Mouse (Mus musculus) kidney, adult 2 months (tissue): ENCODE data around the gene Ap2a1. TPM values are rescaled to one million over a fixed set of nuclear protein-coding genes. Genes with fewer than 3 reads are reported as not detected.

Source experiments
- DNase-seq: peaks from one replicate; pipeline ENCODE4 v3.0.0; 2021
- H3K27ac ChIP-seq: fragments of 200-500 bp; 2 replicates; pipeline ENCODE4 v1.5.1; 2012; ENCODE audit warnings: low read depth, low read length, control low read depth, inconsistent platforms; ENCODE audit not compliant: insufficient read depth
- H3K27me3 ChIP-seq: fragments of 200-500 bp; replicated peaks from 2 replicates; pipeline ENCODE4 v1.6.1; 2012; ENCODE audit warnings: mild to moderate bottlenecking, moderate library complexity, low read length, inconsistent platforms; ENCODE audit not compliant: control insufficient read depth, insufficient read depth
- H3K36me3 ChIP-seq: fragments of 200-500 bp; 2 replicates; pipeline ENCODE4 v1.6.1; 2012; ENCODE audit warnings: mild to moderate bottlenecking, moderate library complexity, low read length, inconsistent platforms; ENCODE audit not compliant: control insufficient read depth, insufficient read depth
- H3K4me1 ChIP-seq: fragments of 200-500 bp; 2 replicates; pipeline ENCODE4 v1.6.1; 2011; ENCODE audit warnings: low read length; ENCODE audit not compliant: control insufficient read depth, insufficient read depth
- H3K4me3 ChIP-seq: fragments of 200-500 bp; 2 replicates; pipeline ENCODE4 v1.5.1; 2011; ENCODE audit warnings: mild to moderate bottlenecking, low read depth, low read length, control low read depth; ENCODE audit not compliant: insufficient read depth
- CTCF ChIP-seq: fragments of 200-500 bp; conservative IDR thresholded peaks from 2 replicates; pipeline ENCODE4 v1.5.1; 2011; ENCODE audit warnings: low read depth, mild to moderate bottlenecking, control low read depth, low read length, moderate library complexity, mixed read lengths; ENCODE audit not compliant: insufficient read depth, insufficient read length
- POLR2A ChIP-seq: fragments of 200-500 bp; IDR thresholded peaks from one replicate; pipeline ENCODE4 v1.6.1; 2011; ENCODE audit warnings: low read depth, low read length, control low read depth
- WGBS: fragments of 180-500 bp; shearing (Covaris S2); methylation state at CpG from one replicate; pipeline ENCODE4 v1.1.7; 2018; 5-methylcytosine and 5-hydroxymethylcytosine counted together
- polyA plus RNA-seq: library from polyadenylated mRNA; depleted of rRNA; stranded (reverse); fragments of >200 nt; gene quantifications from 2 replicates; pipeline ENCODE4 v1.2.3, GENCODE M21; 2012

The Ap2a1 gene
- polyA plus RNA-seq, 1 experiment = 58.0 TPM

DNA sequence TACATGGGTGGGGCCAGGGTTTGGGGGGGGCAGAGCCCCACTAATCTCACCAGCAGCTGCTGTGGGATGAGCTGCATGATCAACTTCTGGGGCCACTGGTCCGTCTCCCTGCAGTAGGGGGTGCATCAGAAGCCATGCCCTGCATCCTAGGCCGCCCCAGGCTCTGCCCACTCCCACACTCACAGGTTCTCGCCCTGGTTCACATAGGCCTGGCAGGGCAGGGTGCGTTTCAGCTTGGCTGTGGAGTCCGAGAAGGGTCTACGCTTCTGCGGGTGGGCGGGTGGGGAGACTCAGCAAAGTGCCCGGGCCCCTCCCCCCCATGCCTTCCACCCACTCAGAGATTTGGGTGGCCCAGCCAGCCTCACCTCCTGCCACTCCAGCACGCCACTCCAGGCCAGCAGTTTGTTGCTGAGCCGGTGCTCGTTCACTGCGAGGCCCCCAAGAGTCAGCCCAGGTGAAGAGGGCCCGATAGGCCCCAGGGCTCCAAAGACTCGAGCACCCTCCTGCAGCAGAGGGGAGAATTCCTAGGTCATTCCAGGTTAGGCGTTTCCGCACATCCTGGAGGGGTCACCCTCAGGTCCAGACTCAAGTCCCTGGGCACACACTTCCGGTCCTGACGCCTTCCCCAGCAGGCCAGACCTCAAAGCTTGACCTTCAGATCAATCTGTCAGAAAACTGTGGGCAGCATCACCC lies 62.1 kb downstream of the Ap2a1 start:
- WGBS = 50% methylated on average over 19 of the region's 19 CpGs
- no peak for TF ChIP-seq POLR2A
- TF ChIP-seq CTCF = no peak
- H3K4me3 ChIP-seq = no peak overlapping the region
- H3K27me3 ChIP-seq = no peaks in the 10 kb centered on the region
- no peaks in the 10 kb centered on the region for H3K36me3 ChIP-seq
- peak overlapping the region; percentile 42; the same call in 1 of the 2 replicates for H3K27ac ChIP-seq
- no peak for DNase-seq
- H3K4me1 ChIP-seq = peaks cover 21% of the 10 kb centered on the region

DNA sequence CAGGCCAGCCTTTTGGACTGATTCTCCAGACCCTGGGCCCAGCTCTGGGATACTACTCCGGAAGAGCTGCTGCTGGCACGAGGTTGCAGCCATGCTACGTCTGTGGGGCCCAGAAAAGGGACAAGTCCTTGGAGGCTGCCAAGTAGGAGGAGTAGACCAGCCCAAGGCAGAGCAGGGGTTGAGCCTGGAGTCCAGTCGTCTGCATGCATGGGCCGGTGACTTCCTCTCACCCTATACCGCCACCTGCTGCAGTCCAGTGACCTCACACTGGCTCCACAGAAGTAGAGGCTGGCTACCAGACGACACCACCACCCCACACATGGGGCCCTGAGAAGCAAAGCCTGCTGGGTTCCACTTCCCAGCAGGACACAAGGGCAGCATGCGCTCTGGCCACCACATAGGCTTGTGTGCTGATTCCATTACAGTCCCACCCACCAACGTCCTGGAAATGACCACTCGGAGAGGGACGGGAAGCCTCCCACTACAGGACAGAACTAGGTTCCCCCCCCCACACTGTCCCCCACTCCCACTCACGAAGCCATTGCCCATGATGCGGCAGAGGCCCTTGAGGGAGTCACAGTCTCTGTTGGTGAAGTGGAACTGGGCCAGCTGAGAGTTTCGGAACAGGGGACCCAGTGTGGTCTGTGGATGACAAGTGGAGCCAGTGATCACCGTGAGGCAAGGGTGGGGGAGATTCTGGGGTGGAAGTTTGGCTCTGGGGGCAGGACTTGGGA lies 62.9 kb downstream of the Ap2a1 start:
- no peak for TF ChIP-seq POLR2A
- no peak; the same call in 1 of the 2 replicates for TF ChIP-seq CTCF
- Histone ChIP-seq H3K4me1 (peaks cover 21% of the 10 kb centered on the region), H3K27ac (peak overlapping the region; percentile 12; the same call in 1 of the 2 replicates), H3K27me3 (no peaks in the 10 kb centered on the region), H3K4me3 (no peak overlapping the region), H3K36me3 (no peaks in the 10 kb centered on the region)
- DNase-seq = peak; percentile 81
- WGBS = 17% methylated on average over 15 of the region's 15 CpGs

DNA sequence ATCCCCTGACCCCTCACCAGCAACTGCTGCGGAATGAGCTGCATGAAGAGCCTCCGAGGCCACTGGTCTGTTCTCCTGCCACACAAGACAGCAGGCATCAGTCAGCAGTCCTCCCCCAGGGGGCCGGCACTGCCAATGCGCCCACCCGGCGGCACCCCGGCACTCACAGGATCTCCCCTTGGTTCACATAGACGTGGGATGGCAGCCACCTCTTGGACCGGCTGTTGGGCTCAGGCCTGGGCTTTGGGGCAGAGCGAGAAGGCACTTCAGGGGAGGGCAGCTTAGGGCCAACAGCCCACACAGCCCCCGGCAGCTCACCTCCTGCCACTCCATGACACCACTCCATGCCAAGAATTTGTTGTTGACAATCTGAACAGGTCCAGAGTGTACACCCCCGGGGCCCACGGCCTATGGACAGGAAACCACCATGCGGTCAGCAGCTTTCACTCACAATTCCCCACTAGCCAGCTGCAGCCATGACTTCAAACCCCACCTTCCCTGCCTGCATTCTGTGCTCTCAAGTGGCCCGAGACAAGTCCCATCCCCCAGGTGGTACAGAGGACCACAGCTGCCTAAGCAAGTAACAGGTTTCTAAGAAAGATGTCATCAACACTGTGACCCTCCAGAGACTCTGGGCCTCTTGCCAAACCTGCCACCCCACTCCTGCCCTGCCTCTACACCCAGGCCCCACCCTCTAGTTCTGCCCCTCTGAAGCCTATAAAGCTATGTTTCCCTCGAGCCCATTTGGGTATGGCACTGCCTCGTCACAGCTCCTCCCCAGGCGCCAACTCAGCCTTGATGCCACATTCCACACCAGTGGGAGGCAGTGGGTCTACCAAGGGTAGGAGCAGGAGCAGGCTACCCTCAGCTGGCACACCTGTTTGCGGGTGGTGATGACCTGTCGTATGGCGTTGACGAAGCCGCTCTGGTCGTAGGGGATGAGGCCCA lies 64.4 kb downstream of the Ap2a1 start:
- H3K4me1 ChIP-seq = peaks cover 21% of the 10 kb centered on the region

DNA sequence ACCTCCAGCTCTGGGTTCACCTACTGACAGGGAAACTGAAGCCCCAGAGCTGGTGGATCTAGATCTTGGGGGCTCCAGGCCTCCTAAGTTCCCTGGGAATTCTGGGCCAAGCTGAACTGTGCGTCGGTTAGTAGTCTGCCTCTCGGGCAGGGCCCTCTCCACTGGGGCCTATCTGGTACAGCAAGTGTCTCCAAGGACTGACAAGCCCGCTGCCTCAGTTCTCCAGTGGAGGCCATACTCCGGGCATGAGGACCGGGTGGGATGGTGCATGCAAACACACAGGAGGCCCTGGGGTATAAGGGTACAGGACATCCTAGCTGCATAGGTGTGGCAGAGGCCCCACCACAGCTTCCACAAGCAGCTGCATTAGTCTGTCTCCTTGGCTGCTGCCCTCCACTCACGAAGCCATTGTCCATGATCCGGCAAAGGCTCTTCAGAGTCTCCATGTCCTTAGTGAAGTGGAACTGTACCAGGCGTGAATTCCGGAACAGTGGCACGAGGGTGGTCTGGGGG lies 65.3 kb downstream of the Ap2a1 start:
- TF ChIP-seq CTCF = no peak
- TF ChIP-seq POLR2A = no peak
- Histone ChIP-seq H3K27ac (no peak overlapping the region), H3K4me1 (peaks cover 21% of the 10 kb centered on the region), H3K36me3 (no peaks in the 10 kb centered on the region), H3K4me3 (no peak overlapping the region), H3K27me3 (no peaks in the 10 kb centered on the region)
- WGBS = 81% methylated on average over 11 of the region's 11 CpGs
- DNase-seq = no peak

More for the DNA sequence above, 64.4 kb downstream of the Ap2a1 start:
- no peak for DNase-seq
- no peak overlapping the region for H3K27ac ChIP-seq
- 67% methylated on average over 24 of the region's 24 CpGs for WGBS
- no peak for TF ChIP-seq CTCF
- TF ChIP-seq POLR2A = no peak
- no peaks in the 10 kb centered on the region for H3K27me3 ChIP-seq
- H3K36me3 ChIP-seq = no peaks in the 10 kb centered on the region
- H3K4me3 ChIP-seq = no peak overlapping the region

DNA sequence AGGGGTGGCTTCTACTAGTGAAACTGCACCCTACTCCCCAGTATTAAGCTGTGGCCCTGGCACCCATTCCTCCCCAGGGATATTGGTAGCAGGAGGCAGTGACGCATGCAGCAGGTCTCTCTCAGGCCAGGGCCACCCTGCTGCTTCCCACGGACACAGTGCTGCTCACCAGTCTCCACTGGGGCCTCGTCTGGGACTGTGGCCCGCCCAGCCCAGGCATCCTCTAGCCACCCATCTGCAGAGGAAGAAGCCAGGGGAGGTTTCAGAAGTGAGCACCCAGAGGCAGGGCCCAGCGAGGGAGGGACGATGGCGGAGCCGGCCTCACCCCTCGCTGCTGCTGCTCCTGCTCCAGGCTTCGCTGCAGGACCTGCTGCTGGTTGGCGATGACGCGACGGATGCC lies 66.1 kb downstream of the Ap2a1 start:
- Histone ChIP-seq H3K36me3 (no peaks in the 10 kb centered on the region), H3K4me1 (peaks cover 16% of the 10 kb centered on the region), H3K4me3 (no peak overlapping the region), H3K27ac (no peak overlapping the region), H3K27me3 (no peaks in the 10 kb centered on the region)
- TF ChIP-seq POLR2A = no peak
- TF ChIP-seq CTCF = no peak
- WGBS = 82% methylated on average over 14 of the region's 14 CpGs
- no peak for DNase-seq

DNA sequence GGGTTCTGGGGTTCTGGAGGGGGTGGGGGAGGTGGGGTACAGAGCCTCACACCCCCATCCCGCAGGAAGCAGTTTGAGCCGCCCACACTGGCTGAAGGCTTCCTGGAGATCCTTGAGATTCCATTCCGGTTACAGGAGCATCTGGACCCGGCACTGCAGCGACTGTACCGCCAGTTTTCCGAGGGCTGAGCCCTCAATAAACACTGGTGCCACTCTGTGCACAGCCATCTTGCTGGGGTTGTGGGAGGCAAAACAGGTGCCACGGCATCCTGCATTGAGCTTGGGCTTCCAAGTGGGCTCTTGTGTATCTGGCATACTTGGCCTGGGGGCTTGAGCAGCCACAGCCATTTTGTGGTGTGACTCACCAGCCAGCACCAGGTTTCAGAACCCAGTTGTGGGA lies 66.9 kb downstream of the Ap2a1 start:
- no peak for TF ChIP-seq POLR2A
- TF ChIP-seq CTCF = no peak
- Histone ChIP-seq H3K27ac (no peak overlapping the region), H3K27me3 (no peaks in the 10 kb centered on the region), H3K4me1 (peaks cover 10% of the 10 kb centered on the region), H3K36me3 (no peaks in the 10 kb centered on the region), H3K4me3 (no peak overlapping the region)
- no peak for DNase-seq
- WGBS = 76% methylated on average over 8 of the region's 8 CpGs
